Mouse (Mus musculus) frontal cortex, postnatal 36 days (tissue): ENCODE data around the gene Cd209b.

ENCODE experiments used
- DNase-seq, 2 experiments: peaks; one replicate each; pipeline ENCODE4 v3.0.0; 2022; ENCODE audit warnings: low spot score in 2 of 2

The Cd209b gene

GRCm38 (mm10) chr8:3926744-3927143 lies at the start of gene Cd209b:
Cd209b (minus strand) TSS chr8:3926844.
- no peak for DNase-seq

DNA sequence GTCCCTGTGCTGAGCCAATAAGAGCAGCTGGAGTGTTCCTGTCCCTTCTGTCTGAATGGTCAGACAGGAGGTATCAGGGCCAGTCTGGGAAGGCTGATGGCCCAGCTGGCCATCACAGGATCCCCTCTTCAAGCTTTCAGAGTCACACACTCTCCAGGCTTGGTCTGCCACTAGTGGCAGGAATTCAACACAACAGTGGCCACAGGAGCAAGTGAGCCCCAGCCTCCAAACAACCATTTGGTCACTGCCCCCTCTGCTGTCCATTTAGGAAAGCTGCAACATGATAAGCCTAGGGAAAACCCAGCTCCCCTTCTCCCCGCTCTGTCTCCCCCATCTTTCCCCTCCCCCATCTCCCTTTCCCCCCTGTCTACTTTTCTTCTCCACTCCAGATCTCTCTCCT lies 29.4 kb upstream of the Cd209b start:
- DNase-seq: no peak

GRCm38 (mm10) chr8:3954646-3955045 lies 28.0 kb upstream of the Cd209b start, which contains the start of gene Cd209c:
Cd209c (minus strand) TSS chr8:3954746.
- DNase-seq: no peak

- no peak for DNase-seq
Measured at GRCm38 (mm10) chr8:3940023-3940422, 13.4 kb upstream of the Cd209b start.

- DNase-seq: no peak
Measured at GRCm38 (mm10) chr8:3878455-3878854, 48.2 kb downstream of the Cd209b start, which contains the start of gene Cd209d. Cd209d (minus strand) TSS chr8:3878555.

- DNase-seq: no peak
Measured at GRCm38 (mm10) chr8:3876121-3876520, 50.5 kb downstream of the Cd209b start.
